Mouse (Mus musculus) ES-Bruce4 (cell line): ENCODE results near the gene Ube3c. TPM values are rescaled to one million over a fixed set of nuclear protein-coding genes. Genes with fewer than 3 reads are reported as not detected.

Experiments
- H3K27ac ChIP-seq: 2 replicates; pipeline ENCODE4 v1.5.1; 2012; ENCODE audit warnings: low read length, inconsistent platforms; ENCODE audit not compliant: insufficient read depth
- H3K27me3 ChIP-seq: 2 replicates; pipeline ENCODE4 v1.6.1; 2012; ENCODE audit warnings: mild to moderate bottlenecking, low read length, inconsistent platforms; ENCODE audit not compliant: control insufficient read depth, poor library complexity, insufficient read depth, severe bottlenecking
- H3K36me3 ChIP-seq: 2 replicates; pipeline ENCODE4 v1.6.1; 2012; ENCODE audit warnings: inconsistent platforms, mild to moderate bottlenecking, low read length, moderate library complexity; ENCODE audit not compliant: control insufficient read depth, poor library complexity, insufficient read depth, severe bottlenecking
- H3K4me1 ChIP-seq: one replicate; pipeline ENCODE4 v1.8.1; 2011; ENCODE audit warnings: low read length; ENCODE audit not compliant: control insufficient read depth, insufficient read depth
- H3K4me3 ChIP-seq: 2 replicates; pipeline ENCODE4 v1.5.1; 2011; ENCODE audit warnings: low read depth, mild to moderate bottlenecking, low read length
- H3K9ac ChIP-seq: 2 replicates; pipeline ENCODE4 v1.6.1; 2012; ENCODE audit warnings: low read depth, mild to moderate bottlenecking, inconsistent platforms; ENCODE audit not compliant: poor library complexity, severe bottlenecking
- H3K9me3 ChIP-seq: replicated peaks from 2 replicates; pipeline ENCODE4 v1.6.1; 2012; ENCODE audit warnings: mild to moderate bottlenecking, low read length, inconsistent platforms; ENCODE audit not compliant: control insufficient read depth, poor library complexity, insufficient read depth, severe bottlenecking
- CTCF ChIP-seq: IDR thresholded peaks from one replicate; pipeline ENCODE4 v1.8.1; 2011; ENCODE audit warnings: low read depth, low read length
- EP300 ChIP-seq: IDR thresholded peaks from 2 replicates; pipeline ENCODE4 v1.6.1; 2011; ENCODE audit warnings: low read depth, low read length; ENCODE audit not compliant: insufficient read depth
- POLR2A ChIP-seq: IDR thresholded peaks from one replicate; pipeline ENCODE4 v1.8.1; 2011; ENCODE audit warnings: low read length; ENCODE audit not compliant: insufficient read depth
- polyA plus RNA-seq: library from polyadenylated mRNA; stranded (reverse); fragments of >200 nt; gene quantifications from 2 replicates; pipeline ENCODE4 v1.2.4, GENCODE M21; 2011; ENCODE audit warnings: low read depth; ENCODE audit not compliant: missing spikeins, insufficient read depth, insufficient read length

The Ube3c gene
- polyA plus RNA-seq, 1 experiment: 54.0 TPM

DNA sequence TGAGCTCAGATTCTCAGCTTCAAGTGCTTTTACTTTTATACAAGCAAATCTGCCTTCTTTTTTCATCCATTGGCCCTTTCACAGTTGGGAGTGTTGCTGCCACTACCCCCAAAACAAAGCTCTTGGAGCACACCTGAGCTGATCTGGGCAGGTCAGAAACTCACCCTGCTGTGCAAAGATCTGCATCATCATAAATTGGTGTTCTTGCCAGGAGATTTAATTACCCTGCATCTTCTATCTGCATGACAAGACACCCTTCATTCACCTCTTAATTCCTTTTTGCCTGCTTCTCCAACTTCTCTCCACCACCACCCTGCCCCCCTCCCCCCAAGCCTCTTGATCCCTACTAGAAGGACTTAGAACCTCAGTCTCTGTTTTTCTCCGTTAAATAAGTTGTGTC lies 152.1 kb downstream of the Ube3c start:
- no peak overlapping the region for H3K27ac ChIP-seq
- no peaks in the 10 kb centered on the region for H3K36me3 ChIP-seq
- no peak overlapping the region for H3K4me3 ChIP-seq
- peaks cover 2% of the 10 kb centered on the region for H3K4me1 ChIP-seq
- no peak overlapping the region for H3K9ac ChIP-seq
- TF ChIP-seq CTCF (no peak), POLR2A (no peak), EP300 (no peak)
- no peaks in the 10 kb centered on the region for H3K27me3 ChIP-seq
- H3K9me3 ChIP-seq: peaks cover 11% of the 10 kb centered on the region

DNA sequence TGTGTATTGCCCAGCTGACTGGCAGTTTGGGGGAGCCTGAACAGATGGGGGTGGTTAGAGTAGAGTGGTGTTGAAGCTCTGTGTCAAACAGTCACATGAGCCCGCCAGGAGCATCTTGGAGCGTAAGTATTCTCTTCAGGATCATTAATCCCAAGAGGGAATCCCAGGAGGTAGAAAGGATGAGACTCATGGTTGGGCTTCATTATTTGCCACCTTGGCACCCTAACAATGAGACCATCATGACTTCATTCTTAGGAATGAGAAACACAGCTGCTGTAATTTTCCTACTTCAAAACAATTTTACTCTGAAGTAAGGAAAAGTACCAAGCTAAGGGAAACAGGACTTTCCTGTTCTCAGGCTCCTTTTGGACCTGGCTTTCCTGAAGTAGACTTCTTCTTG lies 156.3 kb downstream of the Ube3c start:
- no peaks in the 10 kb centered on the region for H3K27me3 ChIP-seq
- TF ChIP-seq EP300: no peak
- TF ChIP-seq POLR2A: no peak
- TF ChIP-seq CTCF: no peak
- H3K27ac ChIP-seq: no peak overlapping the region
- H3K4me3 ChIP-seq: no peak overlapping the region
- no peaks in the 10 kb centered on the region for H3K36me3 ChIP-seq
- no peaks in the 10 kb centered on the region for H3K4me1 ChIP-seq
- no peak overlapping the region for H3K9ac ChIP-seq
- peaks cover 11% of the 10 kb centered on the region for H3K9me3 ChIP-seq

Other genes with a start within 250 kb of the Ube3c start
- gene Lmbr1, start 190.9 kb upstream of the Ube3c start, polyA plus RNA-seq: 8.3 and 11.1 TPM in 2 replicates
- 12.2 and 15.0 TPM in 2 replicates for gene Nom1, start 134.6 kb upstream of the Ube3c start, polyA plus RNA-seq
- 0.45 and 0.88 TPM in 2 replicates for gene Mnx1, start 90.8 kb upstream of the Ube3c start, polyA plus RNA-seq
- 198 and 208 TPM in 2 replicates for gene Dnajb6, start 166.4 kb downstream of the Ube3c start, polyA plus RNA-seq
- not detected in 2 replicates for gene Gm5129, start 166.7 kb downstream of the Ube3c start, polyA plus RNA-seq